Mouse (Mus musculus) kidney, adult 2 months (tissue): Measurements from ENCODE around the gene Ube2u.

Experiments
- CTCF ChIP-seq: fragments of 200-500 bp; conservative IDR thresholded peaks from 2 replicates; pipeline ENCODE4 v1.5.1; 2011; ENCODE audit warnings: low read depth, mild to moderate bottlenecking, control low read depth, low read length, moderate library complexity, mixed read lengths; ENCODE audit not compliant: insufficient read depth, insufficient read length
- POLR2A ChIP-seq: fragments of 200-500 bp; IDR thresholded peaks from one replicate; pipeline ENCODE4 v1.6.1; 2011; ENCODE audit warnings: low read depth, low read length, control low read depth

- TF ChIP-seq POLR2A: no peak
- no peak for TF ChIP-seq CTCF
These were observed 55.0 kb downstream of the Ube2u start for GRCm38 (mm10) chr4:100533607-100534006.
